24 mouse cellular contexts compared by ENCODE assay signal in genomic region chr1:87143141-87143540, GRCm38 (mm10). TPM values are rescaled to one million over a fixed set of nuclear protein-coding genes. Genes with fewer than 3 reads are reported as not detected.
DNase-seq lines count a peak whose midpoint lies in the region; ATAC-seq lines count a peak whose summit lies in the region.
"Had no signal": no experiment of that assay in that cellular context is flagged by ENCODE, and none has a peak within 500 bp of the region (broad histone marks: within the 10 kb centered on the region; RNA-seq: fewer than 3 reads in every experiment).

No protein-coding gene starts in this region.

- H3K9me3 ChIP-seq in hindbrain, embryonic 14.5 days (ENCODE audit: control insufficient read depth, low read length) = no peaks in the 10 kb centered on the region
- H3K9me3 ChIP-seq: megakaryocyte, embryonic 14.5 days had no signal

- H3K4me1 ChIP-seq in hindbrain, embryonic 14.5 days (replicated peaks; ENCODE audit: control insufficient read depth, insufficient read depth, low read length) = peaks cover 18% of the 10 kb centered on the region; the same call in 1 of the 2 replicates
- H3K4me1 ChIP-seq: megakaryocyte, embryonic 14.5 days had no signal

- no peak overlapping the region for H3K4me3 ChIP-seq in hindbrain, embryonic 14.5 days (replicated peaks; ENCODE audit: low read length)
- H3K4me3 ChIP-seq: erythroblast, embryonic 14.5 days; heart, adult 2 months; megakaryocyte, embryonic 14.5 days; myocyte had no signal

- no peak overlapping the region for H3K27ac ChIP-seq in hindbrain, embryonic 14.5 days
- H3K27ac ChIP-seq: heart, adult 2 months had no signal

- H3K4me2 ChIP-seq in hindbrain, embryonic 14.5 days (replicated peaks) = no peak overlapping the region

- H3K36me3 ChIP-seq in hindbrain, embryonic 14.5 days (replicated peaks; ENCODE audit: control insufficient read depth, insufficient read depth) = no peaks in the 10 kb centered on the region

- 58% methylated on average over 10 of the region's 10 CpGs for WGBS in hindbrain, embryonic 14.5 days

- H3K9ac ChIP-seq in hindbrain, embryonic 14.5 days = no peak overlapping the region
- H3K9ac ChIP-seq: liver, postnatal 0 days had no signal

- 0 out of 2 replicates have a peak, but pooled peaks have one; percentile 15 for ATAC-seq in hindbrain, embryonic 14.5 days (ENCODE audit: low FRiP score)
- ATAC-seq: liver, postnatal 0 days had no signal

- peak; percentile 66 for DNase-seq in adrenal gland, adult 2 months
- DNase-seq in adrenal gland, adult 18-20 months (ENCODE audit: low spot score in 2 of 2) = no peak
- peak; percentile 6 for DNase-seq in retina, postnatal 1 day
- no peak for DNase-seq in retina, embryonic 14.5 days (ENCODE audit: low spot score)
- no peak for DNase-seq in hindbrain, embryonic 14.5 days (ENCODE audit: low spot score)
- DNase-seq in left cerebral cortex, adult 8-10 months (ENCODE audit: low spot score in 2 of 2) = no peak
- DNase-seq in cerebellum, postnatal 25 days = no peak
- DNase-seq in embryo, embryonic 10 days (ENCODE audit: low spot score) = no peak
- DNase-seq: heart, adult 2 months; kidney, adult 9 months; liver; liver, postnatal 0 days; right cerebral cortex, postnatal 4 days; thymus, postnatal 25 days had no signal

- H3K27me3 ChIP-seq in hindbrain, embryonic 14.5 days (ENCODE audit: control insufficient read depth, insufficient read depth, low read length) = no peaks in the 10 kb centered on the region

RNA-seq across cellular contexts. Expression of gene Ecel1, which starts 13.2 kb away (rescaled TPM):
- total RNA-seq in adrenal gland, adult 2 months (2021) = 1 to 10 TPM in 1 of 2 experiments, under 1 TPM in 1; 0.46 to 3.0 TPM
- polyA plus RNA-seq in adrenal gland, adult 2 months (2012; rRNA removed) = 0.67 and 4.4 TPM in 2 replicates
- 1 to 10 TPM; 1.1 to 2.9 TPM for total RNA-seq in adrenal gland, adult 18-20 months (2021)
- 41.7 and 44.0 TPM in 2 replicates for polyA plus RNA-seq in hindbrain, embryonic 14.5 days (2014; fragmentation: Nextera tagmentation; extraction: Ambion mirVana)
- total RNA-seq in left cerebral cortex, adult 8-10 months (2022) = 10 to 100 TPM; 15.6 to 23.3 (median 17.4) TPM
- total RNA-seq: CH12.LX; gastrocnemius, postnatal 14 days; heart, adult 2 months had no signal
- polyA plus RNA-seq: erythroblast, embryonic 14.5 days had no signal

RNA-seq across cellular contexts. Expression of gene Akp3, which starts 18.4 kb away (rescaled TPM):
- total RNA-seq in adrenal gland, adult 2 months (2021) = not detected
- not detected in 2 replicates for polyA plus RNA-seq in adrenal gland, adult 2 months (2012; rRNA removed)
- total RNA-seq in adrenal gland, adult 18-20 months (2021) = not detected
- polyA plus RNA-seq in hindbrain, embryonic 14.5 days (2014; fragmentation: Nextera tagmentation; extraction: Ambion mirVana) = not detected in 2 replicates
- total RNA-seq in left cerebral cortex, adult 8-10 months (2022) = not detected
- total RNA-seq: CH12.LX; gastrocnemius, postnatal 14 days; heart, adult 2 months; layer of hippocampus, postnatal 36 days; left cerebral cortex, postnatal 36 days had no signal
- polyA plus RNA-seq: embryonic facial prominence, embryonic 11.5 days; erythroblast, embryonic 14.5 days; heart, embryonic 16.5 days; liver, postnatal 0 days had no signal

RNA-seq across cellular contexts. Expression of gene Prss56, which starts 40.0 kb away (rescaled TPM):
- total RNA-seq in adrenal gland, adult 2 months (2021) = not detected
- 0.06 TPM in 1 of 2 replicates, not detected in the other for polyA plus RNA-seq in adrenal gland, adult 2 months (2012; rRNA removed)
- total RNA-seq in adrenal gland, adult 18-20 months (2021) = not detected
- polyA plus RNA-seq in hindbrain, embryonic 14.5 days (2014; fragmentation: Nextera tagmentation; extraction: Ambion mirVana) = 4.0 and 5.1 TPM in 2 replicates
- 1 to 10 TPM; 1.8 to 4.2 (median 2.8) TPM for total RNA-seq in left cerebral cortex, adult 8-10 months (2022)
- total RNA-seq: CH12.LX; gastrocnemius, postnatal 14 days; heart, adult 2 months had no signal
- polyA plus RNA-seq: erythroblast, embryonic 14.5 days; heart, adult 2 months; heart, embryonic 16.5 days; large intestine, adult 2 months; liver, postnatal 0 days had no signal

RNA-seq across cellular contexts. Expression of gene Alpi, which starts 41.7 kb away (rescaled TPM):
- total RNA-seq in adrenal gland, adult 2 months (2021) = not detected
- polyA plus RNA-seq in adrenal gland, adult 2 months (2012; rRNA removed) = 0.08 and 0.30 TPM in 2 replicates
- total RNA-seq in adrenal gland, adult 18-20 months (2021) = not detected
- not detected in 2 replicates for polyA plus RNA-seq in hindbrain, embryonic 14.5 days (2014; fragmentation: Nextera tagmentation; extraction: Ambion mirVana)
- total RNA-seq in left cerebral cortex, adult 8-10 months (2022) = under 1 TPM in 3 of 4 experiments, not detected in 1; 0.26 to 0.37 (median 0.30) TPM
- total RNA-seq: CH12.LX; gastrocnemius, postnatal 14 days; heart, adult 2 months; layer of hippocampus, postnatal 36 days; left cerebral cortex, postnatal 36 days had no signal
- polyA plus RNA-seq: embryonic facial prominence, embryonic 11.5 days; erythroblast, embryonic 14.5 days; liver, postnatal 0 days had no signal

RNA-seq across cellular contexts. Expression of gene Chrnd, which starts 47.3 kb away (rescaled TPM):
- not detected for total RNA-seq in adrenal gland, adult 2 months (2021)
- polyA plus RNA-seq in adrenal gland, adult 2 months (2012; rRNA removed) = not detected in 2 replicates
- not detected for total RNA-seq in adrenal gland, adult 18-20 months (2021)
- not detected in 2 replicates for polyA plus RNA-seq in hindbrain, embryonic 14.5 days (2014; fragmentation: Nextera tagmentation; extraction: Ambion mirVana)
- not detected for total RNA-seq in left cerebral cortex, adult 8-10 months (2022)
- total RNA-seq: CH12.LX; heart, adult 2 months; layer of hippocampus, postnatal 36 days; left cerebral cortex, postnatal 36 days had no signal
- polyA plus RNA-seq: erythroblast, embryonic 14.5 days; heart, adult 2 months; large intestine, adult 2 months; liver, postnatal 0 days had no signal

Comparison
In these comparisons a context has a peak if more than half of its experiments do, and no peak if none do; other contexts are left out.
1. DNase-seq: peak in adrenal gland, adult 2 months (single experiment) and retina, postnatal 1 day (single experiment); none in adrenal gland, adult 18-20 months (0 of 2), retina, embryonic 14.5 days (single experiment), hindbrain, embryonic 14.5 days (single experiment), left cerebral cortex, adult 8-10 months (0 of 2), cerebellum, postnatal 25 days (0 of 2) and embryo, embryonic 10 days (single experiment).
2. RNA of gene Ecel1, which starts 13.2 kb away (total RNA-seq): 15.6 to 23.3 TPM in left cerebral cortex, adult 8-10 months; 0.46 to 3.0 TPM in adrenal gland, adult 2 months and 1.1 to 2.9 TPM in adrenal gland, adult 18-20 months; every median in the first group is over 4 times any median in the second.